ENCODE assay signal across 23 mouse cellular contexts in genomic region chr19:10900315-10900714, GRCm38 (mm10). TPM values are rescaled to one million over a fixed set of nuclear protein-coding genes. Genes with fewer than 3 reads are reported as not detected.
A peak's percentile ranks its signal among the peaks of the same experiment; 100 is the strongest.
DNase-seq lines count a peak whose midpoint lies in the region; ATAC-seq lines count a peak whose summit lies in the region.
"Had no signal": no experiment of that assay in that cellular context is flagged by ENCODE, and none has a peak within 500 bp of the region (broad histone marks: within the 10 kb centered on the region; RNA-seq: fewer than 3 reads in every experiment).

No protein-coding gene starts in this region.

- no peak for ATAC-seq in forebrain, embryonic 16.5 days
- ATAC-seq: activated CD4-positive, CD25-positive, alpha-beta regulatory T cell, adult 4 months; hindbrain, embryonic 16.5 days; midbrain, embryonic 15.5 days; Patski had no signal

- H3K4me3 ChIP-seq in heart, embryonic 10.5 days = no peak overlapping the region
- no peak overlapping the region for H3K4me3 ChIP-seq in forebrain, embryonic 16.5 days (replicated peaks; ENCODE audit: low read length)
- H3K4me3 ChIP-seq: embryonic facial prominence, embryonic 13.5 days; heart, embryonic 13.5 days; midbrain, embryonic 15.5 days had no signal

- peaks cover 80% of the 10 kb centered on the region for H3K36me3 ChIP-seq in heart, embryonic 10.5 days
- peaks cover 49% of the 10 kb centered on the region for H3K36me3 ChIP-seq in forebrain, embryonic 16.5 days (ENCODE audit: control insufficient read depth, insufficient read depth)

- H3K27me3 ChIP-seq in heart, embryonic 10.5 days (ENCODE audit: insufficient read depth, poor library complexity, severe bottlenecking) = no peaks in the 10 kb centered on the region
- H3K27me3 ChIP-seq in forebrain, embryonic 16.5 days (replicated peaks; ENCODE audit: control insufficient read depth, insufficient read depth, low read length) = no peaks in the 10 kb centered on the region
- H3K27me3 ChIP-seq: embryonic facial prominence, embryonic 13.5 days; heart, embryonic 13.5 days; midbrain, embryonic 15.5 days; Patski had no signal

- no peak overlapping the region for H3K4me2 ChIP-seq in forebrain, embryonic 16.5 days (ENCODE audit: low read length)
- H3K4me2 ChIP-seq: embryonic facial prominence, embryonic 13.5 days; heart, embryonic 13.5 days; liver, embryonic 11.5 days; lung, embryonic 14.5 days; midbrain, embryonic 15.5 days had no signal

- no peak overlapping the region for H3K27ac ChIP-seq in heart, embryonic 10.5 days
- no peak overlapping the region for H3K27ac ChIP-seq in forebrain, embryonic 16.5 days (ENCODE audit: low read length)
- H3K27ac ChIP-seq: embryonic facial prominence, embryonic 13.5 days; heart, embryonic 13.5 days; midbrain, embryonic 15.5 days had no signal

- intact Hi-C loops in gastrocnemius, postnatal 36 days (cut with DNase I) = no loop called here
- intact Hi-C loops in left cerebral cortex, postnatal 36 days (cut with DNase I) = no loop called here

- peak; percentile 50 for DNase-seq in heart, adult 8-10 months (ENCODE audit: low spot score)
- no peak for DNase-seq in heart, embryonic 10.5 days (ENCODE audit: low spot score)
- DNase-seq in right cerebral cortex, postnatal 14 days = peak; percentile 25
- DNase-seq in right cerebral cortex, adult 18-20 months = no peak
- peak; percentile 38 to 46 for DNase-seq in gastrocnemius, postnatal 36 days
- peak; percentile 78 for DNase-seq in heart, postnatal 4 days
- DNase-seq in left cerebral cortex, postnatal 36 days (ENCODE audit: low spot score in 2 of 2) = no peak
- DNase-seq: adrenal gland, postnatal 25 days; kidney, adult 11 months; kidney, postnatal 25 days; lung, embryonic 14.5 days; right cerebral cortex, postnatal 25 days; thymus, postnatal 4 days had no signal

- no peaks in the 10 kb centered on the region for H3K9me3 ChIP-seq in heart, embryonic 10.5 days
- H3K9me3 ChIP-seq in forebrain, embryonic 16.5 days (ENCODE audit: control insufficient read depth, low read length) = no peaks in the 10 kb centered on the region
- H3K9me3 ChIP-seq: embryonic facial prominence, embryonic 13.5 days; heart, embryonic 13.5 days; midbrain, embryonic 15.5 days had no signal

- WGBS in heart, embryonic 10.5 days = 81% methylated on average over 6 of the region's 6 CpGs
- 72% methylated on average over 6 of the region's 6 CpGs for WGBS in forebrain, embryonic 16.5 days

- H3K9ac ChIP-seq in forebrain, embryonic 16.5 days (replicated peaks; ENCODE audit: low read depth, low read length) = no peak overlapping the region
- H3K9ac ChIP-seq: embryonic facial prominence, embryonic 13.5 days; heart, embryonic 13.5 days; lung, embryonic 14.5 days; midbrain, embryonic 15.5 days had no signal

- peaks cover 32% of the 10 kb centered on the region for H3K4me1 ChIP-seq in heart, embryonic 10.5 days
- H3K4me1 ChIP-seq in forebrain, embryonic 16.5 days (replicated peaks; ENCODE audit: control insufficient read depth, insufficient read depth, low read length) = peaks cover 17% of the 10 kb centered on the region

RNA-seq across cellular contexts. Expression of gene Prpf19, which starts 5.3 kb away (rescaled TPM):
- total RNA-seq in heart, adult 8-10 months (2022) = 100 to 1,000 TPM; 259 to 280 (median 264) TPM
- polyA plus RNA-seq in heart, embryonic 10.5 days (2016; fragmentation: Nextera tagmentation; extraction: Ambion mirVana) = 21.3 and 48.5 TPM in 2 replicates
- 100 to 1,000 TPM; 140 to 166 TPM for total RNA-seq in gastrocnemius, postnatal 36 days (2021)
- total RNA-seq in heart, postnatal 4 days (2021) = 100 to 1,000 TPM; 214 to 232 TPM
- 100 to 1,000 TPM; 207 to 213 TPM for total RNA-seq in left cerebral cortex, postnatal 36 days (2021)
- polyA plus RNA-seq in forebrain, embryonic 16.5 days (2015; fragmentation: Nextera tagmentation; extraction: Ambion mirVana) = 42.8 and 43.3 TPM in 2 replicates

RNA-seq across cellular contexts. Expression of gene Tmem109, which starts 18.5 kb away (rescaled TPM):
- 100 to 1,000 TPM; 103 to 117 (median 104) TPM for total RNA-seq in heart, adult 8-10 months (2022)
- 67.8 and 68.2 TPM in 2 replicates for polyA plus RNA-seq in heart, embryonic 10.5 days (2016; fragmentation: Nextera tagmentation; extraction: Ambion mirVana)
- 100 to 1,000 TPM; 218 to 234 TPM for total RNA-seq in gastrocnemius, postnatal 36 days (2021)
- total RNA-seq in heart, postnatal 4 days (2021) = 100 to 1,000 TPM; 100 to 104 TPM
- total RNA-seq in left cerebral cortex, postnatal 36 days (2021) = 10 to 100 TPM; 40.0 to 49.9 TPM
- polyA plus RNA-seq in forebrain, embryonic 16.5 days (2015; fragmentation: Nextera tagmentation; extraction: Ambion mirVana) = 43.7 and 46.1 TPM in 2 replicates

RNA-seq across cellular contexts. Expression of gene Zp1, which starts 20.1 kb away (rescaled TPM):
- not detected for total RNA-seq in heart, adult 8-10 months (2022)
- not detected in 2 replicates for polyA plus RNA-seq in heart, embryonic 10.5 days (2016; fragmentation: Nextera tagmentation; extraction: Ambion mirVana)
- total RNA-seq in gastrocnemius, postnatal 36 days (2021) = not detected
- total RNA-seq in heart, postnatal 4 days (2021) = not detected
- total RNA-seq in left cerebral cortex, postnatal 36 days (2021) = not detected
- polyA plus RNA-seq in forebrain, embryonic 16.5 days (2015; fragmentation: Nextera tagmentation; extraction: Ambion mirVana) = 0.16 and 0.56 TPM in 2 replicates
- total RNA-seq: adrenal gland, postnatal 25 days had no signal
- polyA plus RNA-seq: activated CD4-positive, CD25-positive, alpha-beta regulatory T cell, adult 4 months; C2C12; cerebellum, adult 2 months; embryonic facial prominence, embryonic 13.5 days; heart, embryonic 13.5 days; liver, embryonic 11.5 days; lung, embryonic 14.5 days had no signal

RNA-seq across cellular contexts. Expression of gene Tmem132a, which starts 30.6 kb away (rescaled TPM):
- 10 to 100 TPM in 3 of 4 experiments, 1 to 10 TPM in 1; 9.2 to 11.3 (median 10.9) TPM for total RNA-seq in heart, adult 8-10 months (2022)
- 63.8 and 77.5 TPM in 2 replicates for polyA plus RNA-seq in heart, embryonic 10.5 days (2016; fragmentation: Nextera tagmentation; extraction: Ambion mirVana)
- total RNA-seq in gastrocnemius, postnatal 36 days (2021) = 1 to 10 TPM; 5.3 to 6.0 TPM
- total RNA-seq in heart, postnatal 4 days (2021) = 10 to 100 TPM; 52.4 to 53.4 TPM
- 100 to 1,000 TPM; 277 to 369 TPM for total RNA-seq in left cerebral cortex, postnatal 36 days (2021)
- 176 and 195 TPM in 2 replicates for polyA plus RNA-seq in forebrain, embryonic 16.5 days (2015; fragmentation: Nextera tagmentation; extraction: Ambion mirVana)

RNA-seq across cellular contexts. Expression of gene Ptgdr2, which starts 36.6 kb away (rescaled TPM):
- under 1 TPM in 1 of 4 experiments, not detected in 3; 0.19 TPM for total RNA-seq in heart, adult 8-10 months (2022)
- 0.19 and 0.30 TPM in 2 replicates for polyA plus RNA-seq in heart, embryonic 10.5 days (2016; fragmentation: Nextera tagmentation; extraction: Ambion mirVana)
- not detected for total RNA-seq in gastrocnemius, postnatal 36 days (2021)
- under 1 TPM; 0.09 to 0.12 TPM for total RNA-seq in heart, postnatal 4 days (2021)
- under 1 TPM in 1 of 2 experiments, not detected in 1; 0.20 TPM for total RNA-seq in left cerebral cortex, postnatal 36 days (2021)
- polyA plus RNA-seq in forebrain, embryonic 16.5 days (2015; fragmentation: Nextera tagmentation; extraction: Ambion mirVana) = 0.12 and 0.13 TPM in 2 replicates
- polyA plus RNA-seq: activated CD4-positive, CD25-positive, alpha-beta regulatory T cell, adult 4 months; liver, embryonic 11.5 days; lung, embryonic 14.5 days had no signal

Comparison
In these comparisons a context has a peak if more than half of its experiments do, and no peak if none do; other contexts are left out.
1. DNase-seq: peak in heart, adult 8-10 months (single experiment), right cerebral cortex, postnatal 14 days (single experiment), gastrocnemius, postnatal 36 days (2 of 2) and heart, postnatal 4 days (single experiment); none in heart, embryonic 10.5 days (single experiment), right cerebral cortex, adult 18-20 months (single experiment) and left cerebral cortex, postnatal 36 days (0 of 2).